15 mouse cellular contexts compared by ENCODE assay signal in the genomic region with DNA sequence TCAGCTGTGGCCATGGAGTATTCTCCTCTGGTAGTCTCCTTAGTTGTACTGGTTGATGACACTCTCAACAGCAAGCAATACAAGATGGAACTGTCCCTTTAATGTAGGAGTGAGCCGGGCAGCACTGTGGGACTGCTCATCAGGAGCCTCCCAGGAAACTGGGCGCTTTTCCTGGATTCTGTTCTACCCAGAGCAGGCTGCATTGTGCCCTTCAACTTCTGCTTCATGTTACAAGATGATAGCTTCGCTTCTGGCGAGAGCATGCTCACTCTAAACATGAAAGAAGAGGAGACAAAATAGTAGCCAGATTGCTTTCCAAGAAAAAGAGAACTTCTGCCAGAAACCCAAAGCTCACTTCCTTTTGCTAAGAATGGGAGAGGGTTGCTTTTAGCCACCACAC.
"Had no signal": no experiment of that assay in that cellular context is flagged by ENCODE, and none has a peak within 500 bp of the region (broad histone marks: within the 10 kb centered on the region; RNA-seq: fewer than 3 reads in every experiment).

No protein-coding gene starts in this region.

- H3K36me3 ChIP-seq: limb, embryonic 15.5 days; liver, embryonic 12.5 days; midbrain, embryonic 10.5 days; midbrain, embryonic 15.5 days; neural tube, embryonic 13.5 days had no signal

- H3K9me3 ChIP-seq: limb, embryonic 15.5 days; liver, embryonic 12.5 days; midbrain, embryonic 10.5 days; midbrain, embryonic 15.5 days; neural tube, embryonic 13.5 days had no signal

- H3K4me3 ChIP-seq: left cerebral cortex, adult 2 months; limb, embryonic 15.5 days; liver, embryonic 12.5 days; midbrain, embryonic 10.5 days; midbrain, embryonic 15.5 days; neural tube, embryonic 13.5 days had no signal

- H3K4me2 ChIP-seq: limb, embryonic 15.5 days; liver, embryonic 12.5 days; lung, embryonic 14.5 days; midbrain, embryonic 15.5 days; neural tube, embryonic 13.5 days had no signal

- H3K9ac ChIP-seq: limb, embryonic 15.5 days; liver, embryonic 12.5 days; lung, embryonic 14.5 days; midbrain, embryonic 15.5 days; neural tube, embryonic 13.5 days had no signal

- H3K27me3 ChIP-seq: limb, embryonic 15.5 days; liver, embryonic 12.5 days; midbrain, embryonic 15.5 days; neural tube, embryonic 13.5 days had no signal

- H3K4me1 ChIP-seq: limb, embryonic 15.5 days; liver, embryonic 12.5 days; midbrain, embryonic 10.5 days; midbrain, embryonic 15.5 days; neural tube, embryonic 13.5 days had no signal

- H3K27ac ChIP-seq: kidney, postnatal 0 days; left cerebral cortex, adult 2 months; limb, embryonic 15.5 days; liver, embryonic 12.5 days; midbrain, embryonic 10.5 days; midbrain, embryonic 15.5 days; neural tube, embryonic 13.5 days had no signal

- ATAC-seq: liver, embryonic 12.5 days; midbrain, embryonic 15.5 days had no signal

- DNase-seq: kidney, adult 11 months; kidney, adult 9 months; kidney, postnatal 36 days; lung, embryonic 14.5 days; lung, postnatal 10 days; lung, postnatal 4 days; retina, postnatal 1 day; thymus, postnatal 14 days had no signal
